Mouse (Mus musculus) ovary, postnatal 14 days (tissue): ENCODE measurements at regions not wholly inside any gene's neighbourhood (a gene's known extent, or its start where the extent isn't known, plus 50 kb on each side); places are given as distances from the start of the nearest gene placed in this dataset.

Experiments
- DNase-seq: peaks from one replicate; pipeline ENCODE4 v3.0.0; 2022; ENCODE audit warnings: low spot score

DNA sequence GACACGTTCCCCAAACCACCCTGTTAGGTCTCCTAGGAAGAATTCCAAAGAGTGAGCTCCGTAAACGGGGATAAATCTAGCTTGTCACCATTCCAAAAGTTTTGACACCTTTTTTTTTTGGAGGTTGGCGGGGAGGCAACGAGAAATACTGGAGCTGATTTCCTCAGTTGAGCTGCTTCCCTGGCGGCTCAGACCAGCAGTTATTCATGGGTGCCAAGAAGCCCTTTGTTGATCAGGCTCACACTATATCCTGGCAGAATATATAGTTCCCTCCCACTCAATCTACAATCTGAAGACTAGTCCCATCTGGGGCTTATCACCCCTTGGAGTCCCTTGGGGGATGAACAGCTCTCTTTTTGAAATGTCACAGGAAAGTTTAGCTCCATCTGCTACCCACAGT is 77.5 kb upstream of the Tiam2 start:
- DNase-seq: no peak

DNA sequence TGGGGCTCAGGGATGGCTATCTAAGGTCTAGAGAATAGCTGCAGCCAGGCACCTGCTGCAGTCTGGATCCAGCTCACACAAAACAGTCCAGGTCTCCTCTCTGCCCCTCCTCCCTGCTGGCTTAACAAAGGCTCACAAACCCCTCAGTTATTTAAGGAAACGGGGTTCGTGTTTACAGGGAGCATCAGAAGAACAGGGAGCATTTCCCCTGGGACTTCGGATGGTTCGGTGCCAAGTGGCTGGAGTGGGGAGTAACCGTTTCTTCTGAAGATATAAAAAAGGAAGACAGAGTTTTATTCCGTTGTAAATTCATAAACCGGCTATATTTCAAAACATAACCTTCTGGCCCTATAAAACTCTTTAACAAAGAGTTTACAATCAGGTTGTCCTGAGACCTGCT is 77.1 kb upstream of the Tiam2 start:
- DNase-seq: peak; percentile 10

DNA sequence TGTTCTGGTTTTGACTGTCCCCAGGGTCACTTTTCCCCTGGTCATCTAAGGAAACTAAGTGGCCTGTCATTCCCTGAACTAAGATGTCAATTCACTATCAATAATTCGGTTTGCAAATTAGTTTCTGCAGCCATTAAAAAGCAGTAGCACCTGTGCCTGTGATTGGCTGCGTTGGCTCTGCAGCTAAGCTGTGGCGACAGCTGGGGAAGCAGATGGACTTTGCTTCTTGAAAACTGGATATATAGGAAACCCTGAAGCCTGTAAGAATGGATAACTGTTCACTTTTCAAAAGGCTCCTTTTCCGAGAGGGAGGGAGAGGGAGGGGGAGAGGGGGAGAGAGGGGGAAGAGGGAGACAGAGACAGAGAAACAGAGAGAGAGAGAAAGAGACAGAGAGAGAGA is 75.2 kb upstream of the Tiam2 start:
- DNase-seq: no peak

DNA sequence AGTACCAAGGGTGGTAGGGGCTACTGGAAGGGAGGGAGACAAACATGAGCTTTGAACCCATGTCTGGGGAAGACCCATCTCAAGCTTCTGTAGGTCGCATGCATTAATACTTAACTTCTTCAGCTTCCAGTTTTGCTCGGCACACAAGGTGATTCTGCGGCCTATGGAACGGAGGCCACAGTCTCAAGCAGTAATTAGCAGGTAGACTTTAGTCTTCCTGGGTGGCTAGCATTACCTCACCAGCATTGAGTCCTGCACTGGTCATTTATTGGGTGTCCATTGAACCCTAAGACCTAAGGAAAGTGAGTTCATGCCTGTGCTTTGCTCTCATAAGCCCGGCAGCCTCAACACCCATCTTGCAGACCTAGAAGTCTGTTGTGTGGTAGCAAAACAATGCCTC is 74.4 kb upstream of the Tiam2 start:
- DNase-seq: no peak

DNA sequence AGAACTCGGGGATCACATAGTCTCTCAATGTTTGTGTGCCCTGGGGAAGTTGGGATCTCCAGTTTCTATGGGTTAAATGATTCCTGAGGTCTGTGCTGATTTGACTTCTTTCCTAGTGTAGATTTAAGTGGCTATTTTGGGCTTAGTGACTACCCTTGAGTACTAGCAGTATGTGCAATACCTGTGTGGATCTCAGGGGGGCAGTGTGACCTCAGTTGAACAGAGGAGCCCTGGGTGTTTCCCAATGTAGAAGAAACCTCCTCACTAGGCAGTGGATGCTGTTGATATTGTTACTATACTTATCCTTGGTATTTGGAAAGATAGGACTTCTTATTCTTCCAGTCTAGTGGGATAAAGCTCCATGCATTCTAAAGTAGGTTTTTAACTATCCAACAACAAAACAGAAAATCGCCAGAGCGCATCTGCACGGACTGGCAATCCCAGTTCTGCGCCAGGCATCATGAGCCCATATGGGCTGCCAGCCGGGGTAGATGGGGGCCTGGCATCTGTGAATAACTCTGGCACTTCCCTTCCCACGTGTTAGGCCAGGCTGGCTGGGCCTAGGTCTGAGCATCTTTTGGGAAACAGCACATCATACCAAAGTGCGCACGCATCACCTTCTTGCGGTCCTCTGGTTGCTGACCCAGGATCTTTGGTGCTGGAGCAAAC is 72.7 kb upstream of the Tiam2 start:
- DNase-seq: peak; percentile 32

DNA sequence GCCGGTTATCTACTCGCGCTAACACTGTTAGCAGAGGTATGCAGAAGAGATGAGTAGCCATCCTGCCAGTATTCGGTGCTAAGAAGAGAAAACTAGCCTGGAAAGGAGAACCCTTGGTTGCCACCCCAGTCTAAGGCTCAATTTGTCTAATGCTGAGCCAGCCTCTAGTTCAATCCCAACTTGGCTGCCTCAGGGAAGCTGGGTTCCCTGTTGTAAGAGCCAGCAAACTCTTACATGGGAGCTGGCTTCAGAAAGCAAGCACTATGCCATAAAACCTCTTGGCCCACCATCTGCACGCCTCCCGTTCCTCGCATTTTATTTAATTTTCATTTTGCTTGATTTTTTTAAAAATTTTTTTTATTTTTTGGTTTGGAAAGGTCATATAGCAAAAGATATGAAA is 69.6 kb upstream of the Tiam2 start:
- no peak for DNase-seq

DNA sequence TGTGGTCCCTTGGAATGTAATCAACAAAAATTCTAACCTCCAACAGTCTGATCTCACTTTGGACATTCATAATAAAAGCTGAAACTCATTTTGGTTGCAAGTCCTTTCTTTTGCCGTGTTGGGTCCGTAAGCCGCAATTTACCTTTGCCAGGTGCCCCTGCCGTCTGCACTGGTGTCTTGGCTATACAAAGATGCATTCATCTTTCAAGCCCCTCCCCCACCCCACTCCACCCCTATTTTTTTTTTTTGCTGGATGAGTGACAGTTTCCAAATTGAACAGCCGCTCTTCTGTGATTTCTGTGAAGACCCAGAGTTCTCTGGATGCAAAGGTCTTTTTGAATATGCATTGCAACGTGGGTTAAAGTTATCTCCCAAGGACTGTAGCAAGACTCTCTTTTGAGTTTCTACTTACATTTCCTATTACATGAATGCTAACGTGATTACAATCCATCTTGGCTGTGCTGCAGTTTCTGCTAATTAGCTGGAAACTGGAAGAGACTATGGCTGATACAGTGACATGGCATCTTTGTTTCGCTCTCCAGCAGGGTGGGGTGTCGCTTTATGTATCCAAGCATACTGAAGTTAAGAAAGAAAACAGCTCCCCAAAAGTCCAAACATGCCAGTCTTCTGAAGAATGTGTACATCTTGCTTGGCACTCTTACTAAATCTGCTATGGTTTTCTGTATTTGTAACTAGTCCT is 67.4 kb upstream of the Tiam2 start:
- DNase-seq: no peak

DNA sequence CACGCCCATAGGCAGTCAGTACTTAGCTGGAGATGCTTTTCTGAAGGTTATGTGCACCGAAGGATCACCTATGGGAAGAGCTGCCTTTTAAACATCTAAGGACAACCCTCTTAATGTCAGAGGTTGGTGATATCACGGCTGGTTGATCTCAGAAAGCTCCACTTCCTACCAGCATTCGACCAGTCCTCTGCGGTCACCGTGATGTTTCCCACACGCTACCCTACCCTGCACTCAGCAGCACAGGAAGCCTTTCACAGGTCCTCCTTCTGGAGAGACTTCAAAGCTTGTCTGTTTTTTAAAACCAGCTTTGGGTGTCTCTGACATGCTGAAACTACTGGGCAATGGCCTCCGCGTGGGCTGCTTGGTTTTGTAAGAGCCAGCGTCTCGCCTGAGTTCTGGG is 65.6 kb upstream of the Tiam2 start:
- no peak for DNase-seq

DNA sequence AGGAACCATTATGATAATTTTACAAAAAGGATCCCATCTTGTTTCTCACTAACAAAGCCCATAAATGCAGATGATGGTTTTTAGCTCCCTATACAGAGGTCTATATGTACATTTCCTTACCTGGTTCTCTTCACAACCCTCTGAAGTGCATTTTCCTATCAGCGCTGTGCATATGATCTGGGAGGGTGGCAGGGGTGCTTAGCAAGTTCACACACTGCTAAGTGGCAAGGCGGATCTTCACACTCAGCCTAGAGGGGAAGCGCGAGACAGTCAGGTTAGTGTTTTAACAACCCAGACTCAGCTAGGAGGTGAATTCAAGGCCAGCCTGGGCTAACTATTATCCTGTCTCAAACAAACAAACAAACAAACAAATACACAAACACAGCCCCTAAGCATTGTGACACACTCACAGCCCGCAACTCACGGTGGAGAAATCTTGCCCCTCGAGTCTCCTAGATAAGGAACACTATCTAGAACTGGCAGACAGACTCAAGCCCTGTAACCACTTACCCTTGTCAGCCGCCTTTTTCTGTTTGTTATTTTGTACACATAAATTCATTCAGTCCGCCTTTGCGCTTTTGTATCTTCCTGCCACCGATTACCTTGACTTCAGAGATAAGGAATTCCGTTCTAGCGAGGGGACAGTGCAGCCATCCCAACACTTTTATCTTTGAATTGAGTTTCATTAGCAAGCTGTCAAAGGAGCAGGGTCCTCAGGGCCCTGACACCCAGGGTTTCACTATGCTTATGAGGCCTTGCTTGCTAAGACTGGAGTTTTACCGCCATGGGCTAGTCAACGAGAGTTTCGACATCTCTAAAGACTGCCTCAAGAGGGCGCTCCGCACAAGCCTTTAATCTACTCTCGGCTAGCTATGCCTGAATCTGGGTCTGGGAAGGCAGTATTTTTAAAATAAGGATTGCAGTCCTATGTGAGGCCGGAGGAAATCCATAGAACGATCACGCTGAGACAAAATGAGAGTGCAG is 53.0 kb upstream of the Tiam2 start:
- DNase-seq: peak; percentile 82

DNA sequence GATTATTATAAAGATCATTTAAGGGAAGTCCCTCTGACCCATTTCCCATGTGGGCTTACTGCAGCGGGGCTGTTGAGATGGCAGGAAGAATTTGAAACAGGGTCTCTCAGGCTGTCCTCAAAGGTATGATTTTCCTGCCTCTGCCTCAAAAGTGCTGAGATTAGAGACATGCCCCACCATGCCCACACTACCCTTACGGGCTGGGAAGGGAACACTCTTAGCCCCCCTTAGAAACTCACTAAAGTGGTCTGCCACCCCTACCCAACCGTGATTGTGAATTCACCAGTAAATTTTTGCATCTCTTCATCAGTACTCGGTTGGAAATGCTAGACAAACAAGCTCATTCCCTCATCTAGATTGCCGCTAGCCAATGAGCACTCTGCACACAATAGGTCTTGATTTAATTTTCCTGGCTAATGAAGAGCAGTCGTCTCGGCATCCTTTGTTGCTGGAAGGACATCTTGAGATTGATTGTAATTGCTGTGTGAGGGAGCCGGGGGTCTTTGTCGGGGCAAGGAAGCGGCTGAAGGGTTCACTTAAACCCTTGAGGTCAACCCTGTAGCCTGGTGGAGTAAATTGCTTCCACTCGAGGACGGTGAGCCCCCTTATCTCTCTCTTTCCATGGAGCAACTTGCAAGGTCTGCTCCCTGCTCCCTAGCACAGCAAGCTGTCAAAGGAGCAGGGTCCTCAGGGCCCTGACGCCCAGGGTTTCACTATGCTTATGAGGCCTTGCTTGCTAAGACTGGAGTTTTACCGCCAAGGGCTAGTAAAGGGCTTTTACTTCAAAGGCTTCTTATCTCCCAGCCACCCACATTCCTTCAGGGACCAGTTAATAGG is 51.7 kb upstream of the Tiam2 start:
- no peak for DNase-seq
